Mouse (Mus musculus): ENCODE results near the gene Zfp970. TPM values are rescaled to one million over a fixed set of nuclear protein-coding genes. Genes with fewer than 3 reads are reported as not detected.
A peak's percentile ranks its signal among the peaks of the same experiment; 100 is the strongest.
"Not testable (repeated sequence)": the region's sequence is repeated elsewhere in the genome, so short reads cannot be mapped to it uniquely, and the experiment has no call there.

Zfp970 gene
- 24.7 and 29.0 TPM in 2 replicates for polyA plus RNA-seq (2012; rRNA removed)

DNA sequence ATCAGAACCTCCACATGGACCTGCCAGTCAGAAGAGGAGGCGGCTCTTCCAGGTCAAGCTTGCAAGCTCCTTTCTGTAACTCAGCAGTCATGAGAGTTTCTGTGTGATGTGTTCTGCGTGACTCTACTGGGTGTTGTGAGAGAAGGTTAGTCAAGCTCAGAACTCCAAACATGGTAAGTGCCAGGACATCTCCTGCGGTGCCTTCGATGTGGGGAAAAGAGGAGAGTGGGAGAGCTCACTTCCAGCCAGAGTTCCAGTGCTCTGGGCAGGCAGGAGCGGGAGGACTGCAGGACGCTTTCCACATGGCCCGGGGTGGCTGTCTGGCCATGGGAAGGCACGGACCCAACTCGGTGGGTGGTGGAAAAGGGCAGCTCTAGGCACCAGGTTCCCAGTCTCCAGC is at the start of gene Zfp970:
Gene Zfp970 (plus strand): TSS at position 58 of the 400 bp plus-strand sequence.
- DNase-seq = peak; percentile 19 to 51
- H3K27me3 ChIP-seq (ENCODE audit: control insufficient read depth, insufficient read depth, low read length); H3K4me1 ChIP-seq (ENCODE audit: control insufficient read depth, insufficient read depth, low read length); H3K27ac ChIP-seq (ENCODE audit: insufficient read depth, low read length): not testable (repeated sequence)
- WGBS = 9% methylated on average over 8 of the region's 9 CpGs
- peak within 1 kb of the TSS; percentile 60 for H3K4me3 ChIP-seq (replicated peaks; ENCODE audit: insufficient read depth, low read depth, low read length)

- not testable (repeated sequence) for H3K4me1 ChIP-seq (ENCODE audit: control insufficient read depth, insufficient read depth, low read length); H3K27me3 ChIP-seq (ENCODE audit: control insufficient read depth, insufficient read depth, low read length); H3K4me3 ChIP-seq (replicated peaks; ENCODE audit: insufficient read depth, low read depth, low read length); DNase-seq; H3K27ac ChIP-seq (ENCODE audit: insufficient read depth, low read length)
These were observed 3.7 kb downstream of the Zfp970 start for GRCm38 (mm10) chr2:177468222-177468621.

DNA sequence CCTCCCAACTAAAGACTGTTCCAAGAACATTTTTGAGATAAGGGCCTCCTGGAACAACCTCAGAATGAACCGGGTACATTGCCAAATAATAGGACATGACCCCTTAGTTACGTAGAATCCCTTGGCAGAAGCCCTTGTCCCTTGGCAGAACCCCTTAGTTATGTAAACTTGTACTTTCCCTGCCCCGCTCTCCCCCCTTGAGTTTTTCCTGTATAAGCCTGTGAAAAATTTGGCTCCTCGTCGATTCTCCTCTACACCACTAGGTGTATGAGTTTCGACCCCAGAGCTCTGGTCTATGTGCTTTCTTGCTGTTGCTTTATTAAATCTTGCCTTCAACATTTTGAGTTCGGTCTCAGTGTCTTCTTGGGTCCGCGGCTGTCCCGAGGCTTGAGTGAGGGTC is 7.7 kb downstream of the Zfp970 start:
- H3K27me3 ChIP-seq (ENCODE audit: control insufficient read depth, insufficient read depth, low read length); H3K27ac ChIP-seq (ENCODE audit: insufficient read depth, low read length); DNase-seq; H3K4me1 ChIP-seq (ENCODE audit: control insufficient read depth, insufficient read depth, low read length); H3K4me3 ChIP-seq (replicated peaks; ENCODE audit: insufficient read depth, low read depth, low read length): not testable (repeated sequence)
- 86% methylated on average over 7 of the region's 10 CpGs for WGBS

- H3K27me3 ChIP-seq (ENCODE audit: control insufficient read depth, insufficient read depth, low read length); H3K4me3 ChIP-seq (replicated peaks; ENCODE audit: insufficient read depth, low read depth, low read length); DNase-seq; H3K4me1 ChIP-seq (ENCODE audit: control insufficient read depth, insufficient read depth, low read length); H3K27ac ChIP-seq (ENCODE audit: insufficient read depth, low read length): not testable (repeated sequence)
- 80% methylated on average over 1 of the region's 1 CpGs for WGBS
These were observed 17.4 kb downstream of the Zfp970 start for GRCm38 (mm10) chr2:177481971-177482370.

DNA sequence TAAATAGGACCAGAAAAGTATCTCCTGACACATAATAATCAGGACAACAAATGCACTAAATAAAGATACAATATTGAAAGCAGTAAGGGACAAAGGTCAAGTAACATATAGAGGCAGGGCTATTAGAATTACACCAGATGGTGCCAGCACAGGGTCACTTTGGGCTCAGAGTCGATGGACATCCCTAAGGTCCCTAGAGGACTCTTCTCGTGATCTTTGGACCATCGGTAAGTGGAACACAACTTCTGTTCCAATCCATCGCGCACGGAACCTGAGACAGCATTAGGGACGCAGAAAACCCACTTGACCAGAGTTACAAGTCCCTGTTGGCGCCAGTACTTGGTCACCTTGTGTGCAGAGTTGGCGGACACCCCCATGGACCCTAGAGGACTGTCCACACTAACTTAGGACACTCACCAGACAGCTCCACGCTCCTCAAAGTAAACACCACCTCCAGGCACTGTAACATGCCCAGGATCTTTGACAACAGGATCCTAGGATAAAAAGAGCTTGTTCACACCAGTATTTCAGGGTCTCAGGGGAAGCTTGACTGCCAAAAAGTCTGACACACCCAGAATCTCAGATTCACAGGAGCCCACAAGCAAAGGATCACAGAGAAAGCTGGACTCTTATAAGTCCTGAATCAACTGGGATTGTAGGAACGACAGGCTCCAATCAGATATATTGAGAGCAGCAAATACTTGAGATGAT is 18.9 kb downstream of the Zfp970 start:
- H3K4me1 ChIP-seq (ENCODE audit: control insufficient read depth, insufficient read depth, low read length); H3K4me3 ChIP-seq (replicated peaks; ENCODE audit: insufficient read depth, low read depth, low read length); H3K27me3 ChIP-seq (ENCODE audit: control insufficient read depth, insufficient read depth, low read length); H3K27ac ChIP-seq (ENCODE audit: insufficient read depth, low read length); DNase-seq: not testable (repeated sequence)
- WGBS = 89% methylated on average over 11 of the region's 11 CpGs

DNA sequence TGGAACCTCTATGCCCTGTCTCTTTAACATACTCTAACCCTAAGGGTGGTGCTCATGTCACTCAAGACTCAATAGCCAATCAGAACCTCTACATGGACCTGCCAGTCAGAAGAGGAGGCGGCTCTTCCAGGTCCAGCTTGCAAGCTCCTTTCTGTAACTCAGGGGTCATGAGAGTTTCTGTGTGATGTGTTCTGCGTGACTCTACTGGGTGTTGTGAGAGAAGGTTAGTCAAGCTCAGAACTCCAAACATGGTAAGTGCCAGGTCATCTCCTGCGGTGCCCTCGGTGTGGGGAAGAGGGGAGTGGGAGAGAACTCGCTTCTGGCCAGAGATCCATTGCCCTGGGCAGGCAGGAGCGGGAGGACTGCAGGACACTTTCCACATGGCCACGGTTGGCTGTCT is 33.5 kb downstream of the Zfp970 start, which contains the start of gene Gm14403:
Gene Gm14403 (plus strand): TSS at position 149 of the 400 bp plus-strand sequence.
- not testable (repeated sequence) for H3K27me3 ChIP-seq (ENCODE audit: control insufficient read depth, insufficient read depth, low read length); H3K4me1 ChIP-seq (ENCODE audit: control insufficient read depth, insufficient read depth, low read length); H3K27ac ChIP-seq (ENCODE audit: insufficient read depth, low read length)
- H3K4me3 ChIP-seq (replicated peaks; ENCODE audit: insufficient read depth, low read depth, low read length) = peak within 1 kb of the TSS; percentile 79
- WGBS = 23% methylated on average over 7 of the region's 7 CpGs
- DNase-seq = peak; percentile 59 to 62

- H3K27me3 ChIP-seq (ENCODE audit: control insufficient read depth, insufficient read depth, low read length); H3K4me1 ChIP-seq (ENCODE audit: control insufficient read depth, insufficient read depth, low read length): not testable (repeated sequence)
- 8% methylated on average over 1 of the region's 1 CpGs for WGBS
These were observed 34.6 kb downstream of the Zfp970 start for GRCm38 (mm10) chr2:177499182-177499581.

DNA sequence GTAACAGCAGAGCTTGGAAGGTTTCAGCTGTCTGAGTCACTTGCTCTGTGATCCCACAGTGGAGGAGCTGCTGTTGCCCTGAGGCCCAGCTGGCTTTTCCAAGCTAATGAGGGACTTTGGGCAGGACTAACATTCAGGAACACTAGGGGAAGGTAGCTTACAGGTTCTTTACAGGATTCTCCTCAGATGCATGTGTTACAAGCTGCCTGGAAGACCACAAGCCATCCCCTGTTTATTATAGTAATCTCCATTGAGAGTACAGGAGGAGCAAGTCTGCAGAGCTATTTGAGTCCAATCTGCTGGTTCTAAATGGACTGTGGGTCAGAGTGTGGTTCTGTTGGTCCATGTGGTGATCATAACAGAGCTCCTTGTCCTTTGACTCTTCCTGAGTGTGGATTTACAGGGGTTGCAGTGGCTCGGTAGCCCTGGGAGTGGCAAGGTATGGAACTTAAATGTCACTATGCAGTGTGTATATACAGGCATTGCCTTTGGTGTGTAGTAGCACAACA is 40.7 kb downstream of the Zfp970 start:
- H3K27ac ChIP-seq (ENCODE audit: insufficient read depth, low read length); DNase-seq; H3K4me1 ChIP-seq (ENCODE audit: control insufficient read depth, insufficient read depth, low read length); H3K27me3 ChIP-seq (ENCODE audit: control insufficient read depth, insufficient read depth, low read length); H3K4me3 ChIP-seq (replicated peaks; ENCODE audit: insufficient read depth, low read depth, low read length): not testable (repeated sequence)
- WGBS = 95% methylated on average over 1 of the region's 1 CpGs

More at GRCm38 (mm10) chr2:177499182-177499581, 34.6 kb downstream of the Zfp970 start:
- not testable (repeated sequence) for H3K27ac ChIP-seq (ENCODE audit: insufficient read depth, low read length); DNase-seq; H3K4me3 ChIP-seq (replicated peaks; ENCODE audit: insufficient read depth, low read depth, low read length)

GRCm38 (mm10) chr2:177511381-177511780 is 46.8 kb downstream of the Zfp970 start:
- not testable (repeated sequence) for H3K27ac ChIP-seq (ENCODE audit: insufficient read depth, low read length); H3K4me3 ChIP-seq (replicated peaks; ENCODE audit: insufficient read depth, low read depth, low read length); H3K4me1 ChIP-seq (ENCODE audit: control insufficient read depth, insufficient read depth, low read length); DNase-seq; H3K27me3 ChIP-seq (ENCODE audit: control insufficient read depth, insufficient read depth, low read length)
- 54% methylated on average over 4 of the region's 4 CpGs for WGBS

DNA sequence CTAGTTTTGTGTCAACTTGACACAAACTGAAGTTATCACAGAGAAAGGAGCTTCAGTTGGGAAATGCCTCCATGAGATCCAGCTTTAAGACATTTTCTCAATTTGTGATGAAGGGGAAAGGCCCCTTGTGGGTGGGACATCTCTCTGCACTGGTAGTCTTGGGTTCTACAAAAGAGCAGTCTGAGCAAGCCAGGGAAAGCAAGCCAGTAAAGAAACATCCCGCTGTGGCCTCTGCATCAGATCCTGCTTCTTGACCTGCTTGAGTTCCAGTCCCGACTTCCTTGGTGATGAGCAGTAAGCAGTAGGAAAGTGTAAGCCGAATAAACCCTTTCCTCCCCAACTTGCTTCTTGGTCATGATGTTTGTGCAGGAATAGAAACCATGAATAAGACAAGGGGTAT is 47.4 kb downstream of the Zfp970 start:
- H3K4me3 ChIP-seq (replicated peaks; ENCODE audit: insufficient read depth, low read depth, low read length); H3K4me1 ChIP-seq (ENCODE audit: control insufficient read depth, insufficient read depth, low read length); H3K27ac ChIP-seq (ENCODE audit: insufficient read depth, low read length); DNase-seq; H3K27me3 ChIP-seq (ENCODE audit: control insufficient read depth, insufficient read depth, low read length): not testable (repeated sequence)
- 86% methylated on average over 3 of the region's 3 CpGs for WGBS

- DNase-seq; H3K4me3 ChIP-seq (replicated peaks; ENCODE audit: insufficient read depth, low read depth, low read length); H3K4me1 ChIP-seq (ENCODE audit: control insufficient read depth, insufficient read depth, low read length); H3K27ac ChIP-seq (ENCODE audit: insufficient read depth, low read length); H3K27me3 ChIP-seq (ENCODE audit: control insufficient read depth, insufficient read depth, low read length): not testable (repeated sequence)
- 84% methylated on average over 4 of the region's 4 CpGs for WGBS
These were observed 49.5 kb downstream of the Zfp970 start for GRCm38 (mm10) chr2:177513991-177514479.

- WGBS = 81% methylated on average over 9 of the region's 9 CpGs
- not testable (repeated sequence) for H3K27ac ChIP-seq (ENCODE audit: insufficient read depth, low read length); H3K27me3 ChIP-seq (ENCODE audit: control insufficient read depth, insufficient read depth, low read length); DNase-seq; H3K4me3 ChIP-seq (replicated peaks; ENCODE audit: insufficient read depth, low read depth, low read length); H3K4me1 ChIP-seq (ENCODE audit: control insufficient read depth, insufficient read depth, low read length)
These were observed 53.2 kb downstream of the Zfp970 start for GRCm38 (mm10) chr2:177517746-177518145.

GRCm38 (mm10) chr2:177518354-177518753 is 53.8 kb downstream of the Zfp970 start:
- H3K4me3 ChIP-seq (replicated peaks; ENCODE audit: insufficient read depth, low read depth, low read length); DNase-seq; H3K27ac ChIP-seq (ENCODE audit: insufficient read depth, low read length); H3K27me3 ChIP-seq (ENCODE audit: control insufficient read depth, insufficient read depth, low read length); H3K4me1 ChIP-seq (ENCODE audit: control insufficient read depth, insufficient read depth, low read length): not testable (repeated sequence)
- 81% methylated on average over 7 of the region's 7 CpGs for WGBS

All from cerebellum, adult 2 months (tissue).